23 mouse cellular contexts compared by ENCODE assay signal in genomic region chr9:8655347-8655746, GRCm38 (mm10).
DNase-seq lines count a peak whose midpoint lies in the region; ATAC-seq and TF ChIP-seq lines count a peak whose summit lies in the region.
"Had no signal": no experiment of that assay in that cellular context is flagged by ENCODE, and none has a peak within 500 bp of the region (broad histone marks: within the 10 kb centered on the region; RNA-seq: fewer than 3 reads in every experiment).

No protein-coding gene starts in this region.

- H3K4me3 ChIP-seq in CH12.LX (replicated peaks in 1 of 3; ENCODE audit: low read depth in 2 of 3, low read length in 2 of 3, poor library complexity in 1 of 3) (no peak overlapping the region), ES-E14 (ENCODE audit: insufficient read depth in 1 of 2, low read depth in 1 of 2, low read length in 2 of 2, poor library complexity in 1 of 2, severe bottlenecking in 1 of 2) (no peak overlapping the region), MEL (ENCODE audit: control insufficient read depth in 1 of 2, insufficient read depth in 1 of 2, low read depth in 2 of 2, low read length in 2 of 2) (no peak overlapping the region)
- no peak overlapping the region for H3K4me3 ChIP-seq in forebrain, embryonic 15.5 days

- no peaks in the 10 kb centered on the region for H3K9me3 ChIP-seq in CH12.LX (replicated peaks; ENCODE audit: low read length)
- no peaks in the 10 kb centered on the region for H3K9me3 ChIP-seq in ES-E14 (ENCODE audit: control insufficient read depth, insufficient read depth, low read depth, low read length)
- no peaks in the 10 kb centered on the region for H3K9me3 ChIP-seq in MEL (replicated peaks; ENCODE audit: insufficient read depth, low read length)
- no peaks in the 10 kb centered on the region for H3K9me3 ChIP-seq in forebrain, embryonic 15.5 days
- H3K9me3 ChIP-seq: G1E had no signal

- DNase-seq in CH12.LX (ENCODE audit: extremely low read depth) (no peak), ES-E14 (ENCODE audit: low read depth, low spot score) (no peak), MEL (ENCODE audit: low read depth, low spot score) (no peak)
- DNase-seq in embryo, embryonic 10 days (ENCODE audit: low spot score): no peak
- DNase-seq: adrenal gland, adult 2 months; adrenal gland, adult 8-10 months; adrenal gland, postnatal 10 days; adrenal gland, postnatal 14 days; adrenal gland, postnatal 25 days; adrenal gland, postnatal 36 days; B cell, adult 2 months; cerebellum, adult 11 months; cerebellum, adult 11-12 months; cerebellum, adult 18-20 months; cerebellum, adult 2 months; cerebellum, adult 8-10 months; cerebellum, adult 9-10 months had no signal

- H3K27ac ChIP-seq in CH12.LX (ENCODE audit: insufficient read depth, low read depth) (no peak overlapping the region), ES-E14 (ENCODE audit: insufficient read depth, low read depth, low read length, poor library complexity, severe bottlenecking) (no peak overlapping the region), MEL (ENCODE audit: control insufficient read depth, low read depth, low read length) (no peak overlapping the region)
- no peak overlapping the region for H3K27ac ChIP-seq in forebrain, embryonic 15.5 days (replicated peaks)

- no peaks in the 10 kb centered on the region for H3K4me1 ChIP-seq in CH12.LX (ENCODE audit: control insufficient read depth in 1 of 2, insufficient read depth in 2 of 2)
- H3K4me1 ChIP-seq in ES-E14 (ENCODE audit: control insufficient read depth in 2 of 2, insufficient read depth in 2 of 2, low read length in 2 of 2, poor library complexity in 1 of 2): no peaks in the 10 kb centered on the region
- no peaks in the 10 kb centered on the region for H3K4me1 ChIP-seq in MEL (ENCODE audit: control insufficient read depth in 1 of 2, insufficient read depth in 2 of 2, low read length in 2 of 2)
- H3K4me1 ChIP-seq in forebrain, embryonic 15.5 days: no peaks in the 10 kb centered on the region

- H3K4me2 ChIP-seq in CH12.LX (ENCODE audit: insufficient read depth, low read depth, poor library complexity, severe bottlenecking): no peak overlapping the region
- no peak overlapping the region for H3K4me2 ChIP-seq in forebrain, embryonic 15.5 days (replicated peaks)

- TF ChIP-seq RAD21 in CH12.LX (IDR thresholded peaks at IDR 0.05; ENCODE audit: low read depth, low read length) (no peak), MEL (IDR thresholded peaks at IDR 0.05; ENCODE audit: low read depth, low read length) (no peak)

- H3K27me3 ChIP-seq in CH12.LX (replicated peaks) (no peaks in the 10 kb centered on the region), MEL (ENCODE audit: control insufficient read depth in 1 of 2, insufficient read depth in 2 of 2, low read length in 2 of 2) (no peaks in the 10 kb centered on the region)
- H3K27me3 ChIP-seq in forebrain, embryonic 15.5 days: no peaks in the 10 kb centered on the region
- H3K27me3 ChIP-seq: Patski had no signal

- H3K36me3 ChIP-seq in CH12.LX (replicated peaks in 1 of 2; ENCODE audit: control insufficient read depth in 1 of 2, insufficient read depth in 1 of 2, low read length in 1 of 2) (no peaks in the 10 kb centered on the region), ES-E14 (ENCODE audit: control insufficient read depth, insufficient read depth, low read length, poor library complexity, severe bottlenecking) (no peaks in the 10 kb centered on the region), MEL (ENCODE audit: control insufficient read depth in 1 of 2, insufficient read depth in 2 of 2, low read length in 2 of 2) (no peaks in the 10 kb centered on the region)
- H3K36me3 ChIP-seq in forebrain, embryonic 15.5 days: no peaks in the 10 kb centered on the region
- H3K36me3 ChIP-seq: G1E had no signal

- TF ChIP-seq EP300 in CH12.LX (IDR thresholded peaks at IDR 0.05; ENCODE audit: low read length): no peak
- TF ChIP-seq EP300 in MEL (IDR thresholded peaks at IDR 0.05; ENCODE audit: low read depth in 1 of 2, low read length in 2 of 2): no peak

- no peak for ATAC-seq in forebrain, embryonic 15.5 days (replicated peaks)
- ATAC-seq in frontal cortex, adult (ENCODE audit: low TSS enrichment): no peak
- ATAC-seq: activated CD4-positive, CD25-positive, alpha-beta regulatory T cell, adult 4 months; CD4-positive, CD25-positive, alpha-beta regulatory T cell, adult 4 months; Patski had no signal

- in situ Hi-C loops in CH12.LX (cut with MboI; ENCODE audit: low pct_ligation_motif_present, low pct_unique_long_range_greater_than_20kb, low sequenced_read_pairs) (no loop called here), ES-E14 (cut with MboI; ENCODE audit: low sequenced_read_pairs in 2 of 2, unreplicated experiment in 2 of 2) (no loop called here)

- dilution Hi-C loops in CH12.LX (cut with MboI; ENCODE audit: extremely low pct_ligation_motif_present, extremely low pct_unique_long_range_greater_than_20kb, low sequenced_read_pairs): no loop called here

- H3K9ac ChIP-seq in CH12.LX (ENCODE audit: insufficient read depth, low read depth) (no peak overlapping the region), ES-E14 (ENCODE audit: insufficient read depth, low read depth, low read length, poor library complexity, severe bottlenecking) (no peak overlapping the region), MEL (ENCODE audit: control insufficient read depth, low read depth, low read length, poor library complexity, severe bottlenecking) (no peak overlapping the region)
- no peak overlapping the region for H3K9ac ChIP-seq in forebrain, embryonic 15.5 days (replicated peaks)

- TF ChIP-seq CTCF in CH12.LX (conservative IDR thresholded peaks at IDR 0.05 in 1 of 2, IDR thresholded peaks at IDR 0.05 in 1 of 2; ENCODE audit: low read depth in 2 of 2, low read length in 2 of 2): no peak
- no peak for TF ChIP-seq CTCF in MEL (IDR thresholded peaks at IDR 0.05 in 2 of 3, conservative IDR thresholded peaks at IDR 0.05 in 1 of 3; ENCODE audit: control insufficient read depth in 1 of 3, insufficient read depth in 1 of 3, low read depth in 2 of 3, low read length in 3 of 3, poor library complexity in 1 of 3, severe bottlenecking in 1 of 3)

- no peaks in the 10 kb centered on the region for H3K79me2 ChIP-seq in CH12.LX (replicated peaks; ENCODE audit: control insufficient read depth, extremely low read depth, insufficient read depth, poor library complexity, severe bottlenecking)
- H3K79me2 ChIP-seq in MEL (ENCODE audit: control insufficient read depth, insufficient read depth, low read length, poor library complexity): no peaks in the 10 kb centered on the region

- no peak for TF ChIP-seq POLR2A in CH12.LX (IDR thresholded peaks at IDR 0.05; ENCODE audit: low read depth, low read length)
- no peak for TF ChIP-seq POLR2A in MEL (IDR thresholded peaks at IDR 0.05; ENCODE audit: control insufficient read depth in 1 of 2, insufficient read depth in 1 of 2, low read depth in 1 of 2, low read length in 2 of 2, poor library complexity in 1 of 2)

TF ChIP-seq in CH12.LX, 34 proteins besides CTCF, POLR2A, EP300 and RAD21:
- TF ChIP-seq MYC (IDR thresholded peaks at IDR 0.05; ENCODE audit: low read depth, low read length) (no peak), MAFK (IDR thresholded peaks at IDR 0.05; ENCODE audit: insufficient replicate concordance, low read length) (peak; percentile 97)

TF ChIP-seq in ES-E14, 5 proteins besides CTCF, POLR2A, EP300 and RAD21:
- TF ChIP-seq MAFK (IDR thresholded peaks at IDR 0.05; ENCODE audit: insufficient read depth, low read depth, low read length) (peak; percentile 99), HCFC1 (IDR thresholded peaks at IDR 0.05; ENCODE audit: borderline replicate concordance, insufficient read depth, low read length) (no peak)

TF ChIP-seq in MEL, 35 proteins besides CTCF, POLR2A, EP300 and RAD21:
- TF ChIP-seq MAFK (IDR thresholded peaks at IDR 0.05; ENCODE audit: borderline replicate concordance, low read depth, low read length): peak; percentile 98
- TF ChIP-seq MAX (IDR thresholded peaks at IDR 0.05; ENCODE audit: low read length): no peak
TF ChIP-seq in MEL: peak in this region for 1.

Comparison
In these comparisons a context has a peak if more than half of its experiments do, and no peak if none do; other contexts are left out.
1. Of the 35 proteins assayed by ChIP-seq in both MEL and CH12.LX: peak only in MEL: none; only in CH12.LX: none; in both: MAFK; in neither: 34.